In the genomic region with DNA sequence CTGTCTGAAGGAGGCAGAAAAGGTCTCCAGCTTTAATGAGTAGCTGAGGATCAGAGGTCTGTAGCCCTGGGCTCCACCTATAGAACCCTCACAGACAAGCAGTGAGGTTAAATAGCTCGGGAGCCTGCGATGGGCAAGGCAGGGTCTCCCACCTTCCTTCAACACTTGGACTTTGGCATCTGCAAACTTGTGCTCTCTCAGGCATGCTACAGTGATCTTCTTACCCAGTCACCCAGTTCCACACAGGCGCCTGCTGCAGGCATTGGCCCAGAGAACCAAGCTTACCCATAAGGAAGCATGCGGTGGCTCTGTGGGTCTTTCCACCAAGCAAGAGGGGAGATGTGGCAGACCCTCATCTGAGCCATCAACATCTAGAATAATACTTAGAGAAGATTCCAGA, we compare ENCODE assay signal across 29 mouse cellular contexts. TPM values are rescaled to one million over a fixed set of nuclear protein-coding genes. Genes with fewer than 3 reads are reported as not detected.
DNase-seq lines count a peak whose midpoint lies in the region; ATAC-seq lines count a peak whose summit lies in the region.
"Had no signal": no experiment of that assay in that cellular context is flagged by ENCODE, and none has a peak within 500 bp of the region (broad histone marks: within the 10 kb centered on the region; RNA-seq: fewer than 3 reads in every experiment).

No protein-coding gene starts in this region.

- H3K36me3 ChIP-seq in midbrain, embryonic 11.5 days (ENCODE audit: control insufficient read depth, insufficient read depth, low read length) = no peaks in the 10 kb centered on the region
- no peaks in the 10 kb centered on the region for H3K36me3 ChIP-seq in midbrain, embryonic 14.5 days (ENCODE audit: control insufficient read depth, insufficient read depth, low read length)
- no peaks in the 10 kb centered on the region for H3K36me3 ChIP-seq in kidney, embryonic 15.5 days
- H3K36me3 ChIP-seq: embryonic facial prominence, embryonic 12.5 days; embryonic facial prominence, embryonic 15.5 days; heart, embryonic 12.5 days; heart, embryonic 15.5 days; hindbrain, embryonic 10.5 days had no signal

- ATAC-seq in midbrain, embryonic 11.5 days (ENCODE audit: low FRiP score) = no peak
- ATAC-seq in midbrain, embryonic 14.5 days (ENCODE audit: low FRiP score, low TSS enrichment) = no peak
- ATAC-seq in kidney, embryonic 15.5 days (replicated peaks; ENCODE audit: low FRiP score) = peak; percentile 47; the same call in 1 of the 2 replicates
- ATAC-seq: activated CD4-positive, CD25-positive, alpha-beta regulatory T cell, adult 4 months; CD4-positive, CD25-positive, alpha-beta regulatory T cell, adult 4 months; forebrain, embryonic 14.5 days; forebrain, postnatal 0 days had no signal

- H3K9me3 ChIP-seq in midbrain, embryonic 11.5 days (ENCODE audit: control insufficient read depth, low read length) = no peaks in the 10 kb centered on the region
- no peaks in the 10 kb centered on the region for H3K9me3 ChIP-seq in midbrain, embryonic 14.5 days (ENCODE audit: control insufficient read depth, low read length)
- no peaks in the 10 kb centered on the region for H3K9me3 ChIP-seq in kidney, embryonic 15.5 days (replicated peaks)
- H3K9me3 ChIP-seq: embryonic facial prominence, embryonic 12.5 days; embryonic facial prominence, embryonic 15.5 days; heart, embryonic 12.5 days; heart, embryonic 15.5 days; hindbrain, embryonic 10.5 days had no signal

- H3K27me3 ChIP-seq in midbrain, embryonic 11.5 days (ENCODE audit: control insufficient read depth, insufficient read depth, low read length) = no peaks in the 10 kb centered on the region
- no peaks in the 10 kb centered on the region for H3K27me3 ChIP-seq in midbrain, embryonic 14.5 days (ENCODE audit: control insufficient read depth, insufficient read depth, low read length)
- peaks cover 4% of the 10 kb centered on the region; the same call in 1 of the 2 replicates for H3K27me3 ChIP-seq in kidney, embryonic 15.5 days

- no peak overlapping the region for H3K9ac ChIP-seq in midbrain, embryonic 11.5 days (ENCODE audit: low read length)
- H3K9ac ChIP-seq in midbrain, embryonic 14.5 days (replicated peaks; ENCODE audit: low read length) = no peak overlapping the region
- H3K9ac ChIP-seq in kidney, embryonic 15.5 days = no peak overlapping the region
- H3K9ac ChIP-seq: embryonic facial prominence, embryonic 12.5 days; embryonic facial prominence, embryonic 15.5 days; forebrain, postnatal 0 days; heart, embryonic 12.5 days; heart, embryonic 15.5 days; hindbrain, embryonic 14.5 days had no signal

- no peak overlapping the region for H3K27ac ChIP-seq in midbrain, embryonic 11.5 days (ENCODE audit: low read depth, low read length)
- no peak overlapping the region for H3K27ac ChIP-seq in midbrain, embryonic 14.5 days (replicated peaks; ENCODE audit: low read depth, low read length)
- H3K27ac ChIP-seq in kidney, embryonic 15.5 days = no peak overlapping the region
- H3K27ac ChIP-seq: embryonic facial prominence, embryonic 12.5 days; embryonic facial prominence, embryonic 15.5 days; gastrocnemius, adult 2 months; heart, embryonic 15.5 days; hindbrain, embryonic 14.5 days had no signal

- no peak overlapping the region for H3K4me2 ChIP-seq in midbrain, embryonic 11.5 days
- H3K4me2 ChIP-seq in midbrain, embryonic 14.5 days (ENCODE audit: low read length) = no peak overlapping the region
- no peak overlapping the region for H3K4me2 ChIP-seq in kidney, embryonic 15.5 days
- H3K4me2 ChIP-seq: embryonic facial prominence, embryonic 12.5 days; embryonic facial prominence, embryonic 15.5 days; heart, embryonic 12.5 days; heart, embryonic 15.5 days; hindbrain, embryonic 14.5 days had no signal

- WGBS in midbrain, embryonic 11.5 days = 98% methylated on average over 4 of the region's 4 CpGs
- 93% methylated on average over 4 of the region's 4 CpGs for WGBS in midbrain, embryonic 14.5 days
- WGBS in kidney, embryonic 15.5 days = 86% methylated on average over 4 of the region's 4 CpGs

- H3K4me3 ChIP-seq in midbrain, embryonic 11.5 days (ENCODE audit: low read depth, low read length) = no peak overlapping the region
- no peak overlapping the region for H3K4me3 ChIP-seq in midbrain, embryonic 14.5 days (replicated peaks; ENCODE audit: low read depth, low read length)
- H3K4me3 ChIP-seq in kidney, embryonic 15.5 days (replicated peaks) = no peak overlapping the region
- H3K4me3 ChIP-seq: embryonic facial prominence, embryonic 12.5 days; embryonic facial prominence, embryonic 15.5 days; gastrocnemius, adult 2 months; heart, embryonic 12.5 days; heart, embryonic 15.5 days; hindbrain, embryonic 10.5 days had no signal

- peaks cover 8% of the 10 kb centered on the region for H3K4me1 ChIP-seq in midbrain, embryonic 11.5 days (ENCODE audit: control insufficient read depth, insufficient read depth, low read length)
- H3K4me1 ChIP-seq in midbrain, embryonic 14.5 days (ENCODE audit: control insufficient read depth, insufficient read depth, low read length) = no peaks in the 10 kb centered on the region
- peaks cover 20% of the 10 kb centered on the region for H3K4me1 ChIP-seq in kidney, embryonic 15.5 days
- H3K4me1 ChIP-seq: embryonic facial prominence, embryonic 12.5 days; heart, embryonic 12.5 days; heart, embryonic 15.5 days had no signal

- DNase-seq in midbrain, embryonic 11.5 days (ENCODE audit: low spot score, missing footprints) = peak; percentile 41
- DNase-seq in midbrain, embryonic 14.5 days = no peak
- DNase-seq in kidney, postnatal 10 days = peak; percentile 39
- DNase-seq in kidney, postnatal 36 days = peak; percentile 58 to 71
- no peak for DNase-seq in left cerebral cortex, adult 9 months (ENCODE audit: low spot score in 2 of 2)
- DNase-seq in testis, postnatal 14 days (ENCODE audit: low spot score) = no peak
- no peak for DNase-seq in right cerebral cortex, postnatal 10 days (ENCODE audit: low spot score in 2 of 2)
- DNase-seq: adrenal gland, adult 8-10 months; adrenal gland, postnatal 25 days; cerebellum, adult 11-12 months; cerebellum, adult 8-10 months; cerebellum, postnatal 10 days; forebrain, postnatal 0 days; gastrocnemius, adult 2 months; gastrocnemius, postnatal 25 days; heart, adult 18-20 months; heart, postnatal 10 days; heart, postnatal 36 days had no signal

RNA-seq across cellular contexts. Expression of a gene that starts 43.0 kb away (rescaled TPM):
- polyA plus RNA-seq in midbrain, embryonic 11.5 days (2014; fragmentation: Nextera tagmentation; extraction: Ambion mirVana) = not detected in 2 replicates
- polyA plus RNA-seq in midbrain, embryonic 14.5 days (2014; fragmentation: Nextera tagmentation; extraction: Ambion mirVana) = 0.30 and 1.5 TPM in 2 replicates
- 0.45 and 0.50 TPM in 2 replicates for polyA plus RNA-seq in kidney, embryonic 15.5 days (2015; fragmentation: Nextera tagmentation; extraction: Ambion mirVana)
- polyA plus RNA-seq: activated CD4-positive, CD25-positive, alpha-beta regulatory T cell, adult 4 months; C2C12; CD4-positive, CD25-positive, alpha-beta regulatory T cell, adult 4 months; heart, embryonic 15.5 days had no signal

Comparison
In these comparisons a context has a peak if more than half of its experiments do, and no peak if none do; other contexts are left out.
1. DNase-seq: peak in midbrain, embryonic 11.5 days (single experiment), kidney, postnatal 10 days (single experiment) and kidney, postnatal 36 days (2 of 2); none in midbrain, embryonic 14.5 days (single experiment), left cerebral cortex, adult 9 months (0 of 2), testis, postnatal 14 days (single experiment) and right cerebral cortex, postnatal 10 days (0 of 2).